Comparison of ENCODE assay signal across 7 mouse cellular contexts in genomic region chr2:122028756-122029700, GRCm38 (mm10). TPM values are rescaled to one million over a fixed set of nuclear protein-coding genes. Genes with fewer than 3 reads are reported as not detected.
DNase-seq lines count a peak whose midpoint lies in the region; ATAC-seq and TF ChIP-seq lines count a peak whose summit lies in the region.

No protein-coding gene starts in this region.

- no peak for TF ChIP-seq POLR2A in embryonic fibroblast, embryonic 13.5 days (IDR thresholded peaks at IDR 0.05; ENCODE audit: low read depth, low read length)

- WGBS in heart, embryonic 15.5 days = 1% methylated on average over 61 of the region's 71 CpGs

- peaks cover 2% of the 10 kb centered on the region; the same call in 1 of the 2 replicates for H3K27me3 ChIP-seq in E14TG2a.4 (ENCODE audit: insufficient read depth, low read length)
- H3K27me3 ChIP-seq in heart, embryonic 15.5 days = no peaks in the 10 kb centered on the region

- peak; percentile 52 for DNase-seq in NIH3T3 (ENCODE audit: low read depth)
- peak; percentile 32 to 43 for DNase-seq in layer of hippocampus, adult 8-10 months (ENCODE audit: low spot score in 2 of 2)
- DNase-seq in lung, postnatal 25 days (ENCODE audit: low spot score) = peak; percentile 12
- peak; percentile 50 to 59 for DNase-seq in right cerebral cortex, postnatal 10 days (ENCODE audit: low spot score in 2 of 2)

- peak; percentile 43 for ATAC-seq in heart, embryonic 15.5 days (replicated peaks; ENCODE audit: insufficient number of reproducible peaks, insufficient read depth, low FRiP score, low read depth)

- TF ChIP-seq CTCF in E14TG2a.4 (conservative IDR thresholded peaks at IDR 0.05; ENCODE audit: low read length) = no peak
- no peak for TF ChIP-seq CTCF in embryonic fibroblast, embryonic 13.5 days (IDR thresholded peaks at IDR 0.05; ENCODE audit: borderline replicate concordance, insufficient read depth, low read length)

- H3K9ac ChIP-seq in heart, embryonic 15.5 days = peak overlapping the region; percentile 99

- H3K4me3 ChIP-seq in E14TG2a.4 (replicated peaks; ENCODE audit: low read length) = peak overlapping the region; percentile 93
- H3K4me3 ChIP-seq in embryonic fibroblast, embryonic 13.5 days (ENCODE audit: insufficient read depth, low read length) = peak overlapping the region; percentile 72
- H3K4me3 ChIP-seq in heart, embryonic 15.5 days = peak overlapping the region; percentile 97

- H3K4me1 ChIP-seq in E14TG2a.4 (replicated peaks; ENCODE audit: low read depth, low read length) = peaks cover 28% of the 10 kb centered on the region
- no peaks in the 10 kb centered on the region for H3K4me1 ChIP-seq in embryonic fibroblast, embryonic 13.5 days (ENCODE audit: control insufficient read depth, insufficient read depth, low read length)
- H3K4me1 ChIP-seq in heart, embryonic 15.5 days (replicated peaks) = peaks cover 9% of the 10 kb centered on the region

- peak overlapping the region; percentile 24 for H3K27ac ChIP-seq in embryonic fibroblast, embryonic 13.5 days (ENCODE audit: insufficient read depth, low read length)
- H3K27ac ChIP-seq in heart, embryonic 15.5 days = peak overlapping the region; percentile 93

- peak overlapping the region; percentile 72 for H3K4me2 ChIP-seq in heart, embryonic 15.5 days

- H3K9me3 ChIP-seq in E14TG2a.4 (ENCODE audit: low read length) = no peaks in the 10 kb centered on the region
- no peaks in the 10 kb centered on the region for H3K9me3 ChIP-seq in heart, embryonic 15.5 days (replicated peaks)

- peaks cover 26% of the 10 kb centered on the region for H3K36me3 ChIP-seq in E14TG2a.4 (ENCODE audit: insufficient read depth, low read length)
- H3K36me3 ChIP-seq in heart, embryonic 15.5 days = no peaks in the 10 kb centered on the region; the same call in 1 of the 2 replicates

RNA-seq across cellular contexts. Expression of gene Eif3j1, which starts 0.7 kb away (rescaled TPM):
- 10.0 and 12.2 TPM in 2 replicates for polyA plus RNA-seq in embryonic fibroblast, embryonic 13.5 days (2011; ENCODE audit: insufficient read length, low read depth, missing spikeins)
- 9.4 and 10.2 TPM in 2 replicates for polyA plus RNA-seq in heart, embryonic 15.5 days (2015; fragmentation: Nextera tagmentation; extraction: Ambion mirVana)
- 10 to 100 TPM; 18.1 to 21.9 (median 18.7) TPM for total RNA-seq in layer of hippocampus, adult 8-10 months (2022)

Comparison
In these comparisons a context has a peak if more than half of its experiments do, and no peak if none do; other contexts are left out.
1. Peak in every context shown above with its lines: DNase-seq, ATAC-seq, H3K4me3 ChIP-seq and H3K27ac ChIP-seq.